Mouse (Mus musculus) limb, embryonic 14.5 days (tissue): Measurements from ENCODE around the gene Fgfr2. TPM values are rescaled to one million over a fixed set of nuclear protein-coding genes. Genes with fewer than 3 reads are reported as not detected.

Experiments used
- ATAC-seq: fragments of 200-750 bp; cut with Nextera tagmentation; 2 replicates; pipeline ENCODE4 v1.8.0; 2017; ENCODE audit warnings: low read depth, moderate number of reproducible peaks, moderate TSS enrichment; ENCODE audit not compliant: low FRiP score
- DNase-seq: peaks from one replicate; pipeline ENCODE4 v3.0.0-alpha.2; 2015; ENCODE audit warnings: low spot score
- H3K27ac ChIP-seq: fragments of 300-500 bp; sonication (generic); replicated peaks from 2 replicates; pipeline ENCODE4 v1.5.1; 2014; ENCODE audit warnings: low read depth, mild to moderate bottlenecking, low read length, moderate library complexity, mixed read lengths
- H3K27me3 ChIP-seq: fragments of 300-500 bp; sonication (generic); 2 replicates; pipeline ENCODE4 v1.6.1; 2014; ENCODE audit warnings: low read length, mixed read lengths; ENCODE audit not compliant: control insufficient read depth, insufficient read depth
- H3K36me3 ChIP-seq: fragments of 300-500 bp; sonication (generic); 2 replicates; pipeline ENCODE4 v1.6.1; 2014; ENCODE audit warnings: mild to moderate bottlenecking, low read length, moderate library complexity, mixed read lengths; ENCODE audit not compliant: control insufficient read depth, insufficient read depth
- H3K4me1 ChIP-seq: fragments of 300-500 bp; sonication (generic); 2 replicates; pipeline ENCODE4 v1.6.1; 2014; ENCODE audit warnings: antibody characterized with exemption, low read length, mixed read lengths; ENCODE audit not compliant: control insufficient read depth, insufficient read depth
- H3K4me2 ChIP-seq: fragments of 300-500 bp; sonication (generic); replicated peaks from 2 replicates; pipeline ENCODE4 v1.6.1; 2014; ENCODE audit warnings: low read depth, mild to moderate bottlenecking, low read length, moderate library complexity; ENCODE audit not compliant: severe bottlenecking
- H3K4me3 ChIP-seq: fragments of 300-500 bp; sonication (generic); replicated peaks from 2 replicates; pipeline ENCODE4 v1.5.1; 2014; ENCODE audit warnings: low read length
- H3K9ac ChIP-seq: fragments of 300-500 bp; sonication (generic); 2 replicates; pipeline ENCODE4 v1.6.1; 2014; ENCODE audit warnings: mild to moderate bottlenecking, low read depth, low read length, moderate library complexity; ENCODE audit not compliant: severe bottlenecking
- H3K9me3 ChIP-seq: fragments of 300-500 bp; sonication (generic); 2 replicates; pipeline ENCODE4 v1.6.1; 2016; ENCODE audit warnings: low read length; ENCODE audit not compliant: control insufficient read depth
- POLR2A ChIP-seq: fragments of 200-500 bp; IDR thresholded peaks from 2 replicates; pipeline ENCODE4 v1.8.0; 2012; ENCODE audit warnings: inconsistent platforms, mild to moderate bottlenecking, moderate library complexity, borderline replicate concordance; ENCODE audit not compliant: insufficient read depth, insufficient read length; ENCODE audit errors: extremely low read depth
- WGBS: fragments of 180-500 bp; shearing (Covaris S2); extraction: QIAGEN DNeasy Blood & Tissue Kit; methylation state at CpG from one replicate; pipeline ENCODE4 v1.1.7; 2014; 5-methylcytosine and 5-hydroxymethylcytosine counted together
- polyA plus RNA-seq, 2 experiments: library from polyadenylated mRNA; depleted of rRNA in 1 of 2; stranded (reverse) in 1 of 2; unstranded in 1 of 2; fragments of >200 nt; fragmentation: Nextera tagmentation in 1 of 2; extraction: Ambion mirVana in 1 of 2; gene quantifications; 2 replicates each; pipeline versions ENCODE4 v1.2.1 to v1.2.3; 2012 to 2014

The Fgfr2 gene
- polyA plus RNA-seq, 2 experiments: 131 to 133 TPM

- H3K27ac ChIP-seq: no peak overlapping the region
- H3K27me3 ChIP-seq: no peaks in the 10 kb centered on the region
- no peaks in the 10 kb centered on the region for H3K9me3 ChIP-seq
- WGBS: 91% methylated on average over 7 of the region's 7 CpGs
- no peaks in the 10 kb centered on the region for H3K36me3 ChIP-seq
- no peak overlapping the region for H3K4me2 ChIP-seq
- no peak overlapping the region for H3K4me3 ChIP-seq
- no peak overlapping the region for H3K9ac ChIP-seq
- DNase-seq: no peak
- no peaks in the 10 kb centered on the region for H3K4me1 ChIP-seq
- ATAC-seq: no peak
- no peak for TF ChIP-seq POLR2A
Observed at GRCm38 (mm10) chr7:132705130-132705529, 418.0 kb downstream of the Fgfr2 start.

DNA sequence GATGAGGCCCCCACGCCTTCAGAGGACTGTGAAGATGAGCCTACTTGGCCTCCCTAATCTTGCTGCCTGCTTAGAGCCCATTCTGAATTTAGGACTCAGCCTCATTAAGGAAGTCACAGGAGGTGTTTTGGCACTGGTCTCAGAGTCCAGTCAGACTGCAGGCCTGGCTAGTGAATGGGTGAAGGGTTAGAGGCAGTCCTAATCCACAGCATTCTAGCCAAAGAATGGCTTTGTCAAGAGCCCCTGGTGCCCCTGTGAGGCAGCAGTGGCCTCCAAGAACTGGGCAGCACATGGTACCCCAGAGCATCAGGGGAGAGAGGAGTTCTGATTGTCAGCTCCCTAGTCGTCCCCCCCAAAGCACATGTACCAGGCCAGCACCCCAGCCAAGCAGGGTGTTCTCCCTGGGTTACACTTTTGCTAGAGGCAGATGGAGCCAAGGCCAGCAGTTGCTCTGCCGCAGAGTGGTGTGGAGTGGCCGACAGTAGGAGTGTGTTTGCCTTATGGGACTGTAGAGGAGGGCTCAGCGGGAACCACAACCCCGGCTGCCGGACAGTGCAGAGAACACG lies 418.8 kb downstream of the Fgfr2 start:
- 92% methylated on average over 8 of the region's 8 CpGs for WGBS

GRCm38 (mm10) chr7:132703515-132704309 lies 419.4 kb downstream of the Fgfr2 start:
- H3K9me3 ChIP-seq: no peaks in the 10 kb centered on the region
- 82% methylated on average over 9 of the region's 9 CpGs for WGBS
- DNase-seq: no peak
- no peak overlapping the region for H3K4me2 ChIP-seq
- ATAC-seq: no peak
- TF ChIP-seq POLR2A: no peak
- no peaks in the 10 kb centered on the region for H3K27me3 ChIP-seq
- H3K27ac ChIP-seq: no peak overlapping the region
- H3K4me3 ChIP-seq: no peak overlapping the region
- no peaks in the 10 kb centered on the region for H3K36me3 ChIP-seq
- H3K4me1 ChIP-seq: no peaks in the 10 kb centered on the region; the same call in 1 of the 2 replicates
- H3K9ac ChIP-seq: no peak overlapping the region; the same call in 1 of the 2 replicates

More for the DNA sequence above, 418.8 kb downstream of the Fgfr2 start:
- no peak overlapping the region for H3K4me2 ChIP-seq
- DNase-seq (no peak), ATAC-seq (no peak)
- no peak for TF ChIP-seq POLR2A
- no peak overlapping the region for H3K4me3 ChIP-seq
- H3K9ac ChIP-seq: no peak overlapping the region
- no peaks in the 10 kb centered on the region; the same call in 1 of the 2 replicates for H3K4me1 ChIP-seq
- no peaks in the 10 kb centered on the region for H3K36me3 ChIP-seq
- no peak overlapping the region for H3K27ac ChIP-seq
- H3K27me3 ChIP-seq: no peaks in the 10 kb centered on the region
- no peaks in the 10 kb centered on the region for H3K9me3 ChIP-seq

DNA sequence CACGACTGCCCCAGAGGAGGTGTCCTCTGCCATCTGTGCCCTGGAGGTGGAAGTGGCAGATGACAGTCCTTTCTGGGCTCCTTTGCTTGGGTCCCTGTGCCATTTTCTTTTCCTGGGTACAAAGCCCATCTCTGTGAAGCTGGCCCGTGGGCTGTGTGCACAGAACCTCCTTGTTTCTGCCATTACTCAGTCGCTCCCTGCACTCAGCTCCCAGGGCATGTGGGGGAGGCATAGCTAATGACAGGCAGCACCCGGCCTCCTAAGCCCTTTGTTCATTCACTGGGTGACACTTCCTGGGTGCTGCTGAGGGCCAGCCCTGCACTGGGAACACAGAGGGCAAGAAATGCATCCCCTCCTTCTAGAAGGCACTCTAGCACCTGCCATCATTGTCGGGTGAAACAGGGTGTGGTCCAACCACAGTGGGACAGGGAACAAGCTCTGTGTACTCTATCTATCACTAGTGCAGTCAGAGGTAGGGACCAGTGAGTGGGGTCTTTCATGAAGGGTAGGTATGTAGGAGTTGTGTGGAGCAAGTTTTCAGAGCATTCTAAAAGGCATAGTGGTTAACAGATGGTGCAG lies 420.6 kb downstream of the Fgfr2 start:
- Histone ChIP-seq H3K4me2 (no peak overlapping the region), H3K27ac (no peak overlapping the region), H3K4me3 (no peak overlapping the region), H3K36me3 (no peaks in the 10 kb centered on the region), H3K4me1 (no peaks in the 10 kb centered on the region; the same call in 1 of the 2 replicates), H3K9ac (no peak overlapping the region), H3K9me3 (no peaks in the 10 kb centered on the region), H3K27me3 (no peaks in the 10 kb centered on the region)
- no peak for DNase-seq
- ATAC-seq: no peak
- WGBS: 81% methylated on average over 5 of the region's 5 CpGs
- no peak for TF ChIP-seq POLR2A

- ATAC-seq (no peak), DNase-seq (no peak)
- H3K9me3 ChIP-seq: no peaks in the 10 kb centered on the region
- no peak overlapping the region for H3K9ac ChIP-seq
- H3K4me1 ChIP-seq: no peaks in the 10 kb centered on the region; the same call in 1 of the 2 replicates
- H3K36me3 ChIP-seq: no peaks in the 10 kb centered on the region
- WGBS: 83% methylated on average over 3 of the region's 3 CpGs
- H3K27ac ChIP-seq: no peak overlapping the region
- no peak overlapping the region for H3K4me3 ChIP-seq
- no peak for TF ChIP-seq POLR2A
- H3K27me3 ChIP-seq: no peaks in the 10 kb centered on the region
- no peak overlapping the region for H3K4me2 ChIP-seq
Observed at GRCm38 (mm10) chr7:132702024-132702423, 421.1 kb downstream of the Fgfr2 start.
